Mouse (Mus musculus) brain, embryonic 18.5 days (tissue): ENCODE data around the gene Dynlt3.
"Not testable (repeated sequence)": the region's sequence is repeated elsewhere in the genome, so short reads cannot be mapped to it uniquely, and the experiment has no call there.

Experiments
- DNase-seq: peaks from one replicate; pipeline ENCODE4 v3.0.0-alpha.2; 2012; ENCODE audit warnings: low read depth, low spot score

Dynlt3 gene

GRCm38 (mm10) chrX:9662391-9663111, at the start of gene Dynlt3:
Dynlt3 (minus strand) TSS chrX:9663003.
- peak; percentile 45 for DNase-seq

DNA sequence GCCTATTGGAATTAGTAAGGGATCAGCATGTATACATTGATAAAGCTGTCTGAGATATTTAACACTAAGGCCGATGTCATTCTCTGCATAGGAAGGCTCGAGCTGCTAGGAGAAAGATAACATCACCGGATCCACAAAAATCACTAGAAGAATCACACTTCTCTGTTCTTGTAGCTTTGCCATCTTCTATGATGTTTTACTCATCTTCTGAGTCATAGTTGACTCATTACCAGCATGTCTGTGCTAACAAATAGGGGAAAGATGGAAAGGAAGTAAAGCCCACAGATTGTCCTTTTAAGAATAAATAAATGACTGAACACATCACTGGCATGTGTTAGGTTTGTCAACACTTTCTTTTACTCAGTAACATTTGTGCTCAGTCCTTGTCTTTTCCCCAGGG, 37.0 kb upstream of the Dynlt3 start:
- DNase-seq: no peak

- peak; percentile 10 for DNase-seq
These were observed 33.2 kb upstream of the Dynlt3 start for GRCm38 (mm10) chrX:9695997-9696396.

GRCm38 (mm10) chrX:9672040-9672439, 9.2 kb upstream of the Dynlt3 start:
- DNase-seq: no peak

DNA sequence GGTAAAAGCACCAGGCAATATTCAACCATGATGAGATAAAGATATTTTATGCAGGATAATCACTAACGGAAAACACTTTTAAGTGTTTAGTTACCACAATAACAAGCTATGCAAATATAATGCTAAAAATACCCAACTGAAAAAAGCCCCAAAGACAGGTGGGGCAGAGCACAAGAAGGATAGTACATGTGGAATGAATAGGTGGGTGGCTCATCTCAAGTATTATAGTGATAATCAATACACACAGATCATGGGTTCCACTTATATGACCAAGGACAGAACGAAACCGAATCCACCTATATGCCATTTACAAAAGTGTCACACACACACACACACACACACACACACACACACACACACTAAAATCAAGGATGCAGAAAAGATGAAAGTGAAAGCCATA, 8.6 kb upstream of the Dynlt3 start:
- no peak for DNase-seq

- no peak for DNase-seq
These were observed 10.0 kb downstream of the Dynlt3 start for GRCm38 (mm10) chrX:9652806-9653205.

GRCm38 (mm10) chrX:9640594-9640993, 22.2 kb downstream of the Dynlt3 start:
- not testable (repeated sequence) for DNase-seq

GRCm38 (mm10) chrX:9640126-9640525, 22.7 kb downstream of the Dynlt3 start:
- DNase-seq: not testable (repeated sequence)
